Mouse (Mus musculus) stomach, postnatal 0 days (tissue): ENCODE results near the gene Egflam. TPM values are rescaled to one million over a fixed set of nuclear protein-coding genes. Genes with fewer than 3 reads are reported as not detected.
A peak's percentile ranks its signal among the peaks of the same experiment; 100 is the strongest.

Experiments
- ATAC-seq: fragments of 200-750 bp; cut with Nextera tagmentation; 2 replicates; pipeline ENCODE4 v1.8.0; 2017; ENCODE audit not compliant: low FRiP score, low TSS enrichment
- DNase-seq: peaks from one replicate; pipeline ENCODE4 v3.0.0-alpha.2; 2016; ENCODE audit warnings: low spot score
- H3K27ac ChIP-seq: fragments of 300-500 bp; sonication (generic); replicated peaks from 2 replicates; pipeline ENCODE4 v1.5.1; 2014; ENCODE audit warnings: mild to moderate bottlenecking, control low read depth
- H3K27me3 ChIP-seq: fragments of 300-500 bp; sonication (generic); 2 replicates; pipeline ENCODE4 v1.6.1; 2014; ENCODE audit warnings: low read length; ENCODE audit not compliant: control insufficient read depth, insufficient read depth
- H3K36me3 ChIP-seq: fragments of 300-500 bp; sonication (generic); 2 replicates; pipeline ENCODE4 v1.6.1; 2014; ENCODE audit warnings: low read length, mixed read lengths; ENCODE audit not compliant: control insufficient read depth, insufficient read depth
- H3K4me1 ChIP-seq: fragments of 300-500 bp; sonication (generic); replicated peaks from 2 replicates; pipeline ENCODE4 v1.6.1; 2014; ENCODE audit warnings: antibody characterized with exemption; ENCODE audit not compliant: control insufficient read depth, insufficient read depth
- H3K4me2 ChIP-seq: fragments of 300-500 bp; sonication (generic); replicated peaks from 2 replicates; pipeline ENCODE4 v1.6.1; 2014; ENCODE audit warnings: low read depth, mild to moderate bottlenecking, control low read depth, moderate library complexity
- H3K4me3 ChIP-seq: fragments of 300-500 bp; sonication (generic); 2 replicates; pipeline ENCODE4 v1.5.1; 2014; ENCODE audit warnings: low read depth, low read length, control low read depth
- H3K9ac ChIP-seq: fragments of 300-500 bp; sonication (generic); 2 replicates; pipeline ENCODE4 v1.6.1; 2014; ENCODE audit warnings: mild to moderate bottlenecking, low read length, control low read depth, mixed read lengths
- H3K9me3 ChIP-seq: fragments of 300-500 bp; sonication (generic); 2 replicates; pipeline ENCODE4 v1.6.1; 2016; ENCODE audit warnings: low read length; ENCODE audit not compliant: control insufficient read depth
- CTCF ChIP-seq: IDR thresholded peaks from 2 replicates; pipeline ENCODE4 v1.5.1; 2016; ENCODE audit warnings: antibody characterized with exemption, low read depth, mild to moderate bottlenecking, moderate library complexity
- EP300 ChIP-seq: optimal IDR thresholded peaks from 2 replicates; pipeline ENCODE3; 2016; ENCODE audit warnings: antibody characterized with exemption
- WGBS: fragments of 180-500 bp; shearing (Covaris S2); extraction: QIAGEN DNeasy Blood & Tissue Kit; methylation state at CpG from one replicate; pipeline ENCODE4 v1.1.7; 2014; 5-methylcytosine and 5-hydroxymethylcytosine counted together
- polyA plus RNA-seq: library from polyadenylated mRNA; unstranded; fragments of >200 nt; fragmentation: Nextera tagmentation; extraction: Ambion mirVana; gene quantifications from 2 replicates; pipeline ENCODE4 v1.2.1, GENCODE M21; 2015

Gene Egflam
- polyA plus RNA-seq, result 6.6 and 6.7 TPM in 2 replicates

DNA sequence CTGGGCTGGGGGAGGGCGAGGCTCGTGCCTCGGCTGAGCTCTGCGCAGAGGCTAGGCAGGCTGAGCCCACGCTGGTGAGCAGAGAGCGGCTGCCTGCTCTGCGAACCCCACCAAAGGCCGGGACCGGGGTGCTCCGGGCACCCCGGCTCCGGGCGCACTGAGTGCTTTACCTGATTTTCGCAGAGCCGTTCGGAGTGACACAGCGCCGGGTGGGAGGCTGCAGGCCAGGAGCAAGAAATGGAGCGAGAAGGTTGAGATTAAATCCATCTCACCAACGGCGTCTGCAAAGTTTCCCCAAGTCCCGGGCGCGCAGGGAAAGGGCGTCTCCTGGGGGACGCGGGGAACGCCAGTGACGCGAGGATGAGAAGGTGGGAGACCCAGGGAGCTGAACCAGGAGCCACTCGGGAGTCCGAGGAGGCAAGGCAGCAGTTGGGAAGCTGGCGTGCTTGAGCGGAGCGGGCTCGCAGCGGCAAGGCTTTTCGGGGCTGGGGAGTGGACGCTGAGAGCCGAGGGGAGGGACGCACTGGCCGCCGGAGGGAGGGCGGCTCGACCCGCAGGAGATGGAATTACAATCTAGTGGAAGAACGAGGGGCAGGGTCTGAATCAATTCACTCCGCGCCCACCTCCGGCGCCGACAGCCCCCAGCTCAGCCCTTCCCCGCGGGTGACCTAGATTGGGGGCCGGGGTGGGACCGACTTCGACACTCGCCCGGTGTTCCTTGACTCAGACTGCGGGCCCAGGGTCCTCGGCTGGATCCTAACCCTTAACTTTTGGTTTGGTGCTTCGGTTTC is at the start of gene Egflam:
Gene Egflam, minus strand, starts transcription at position 578 of the 791 bp plus-strand sequence.
- H3K4me2 ChIP-seq, result peak within 1 kb of the TSS; percentile 83
- H3K9ac ChIP-seq, result peak within 1 kb of the TSS; percentile 74
- H3K4me1 ChIP-seq, result no peaks in the 10 kb centered on the region
- no peaks in the 10 kb centered on the region for H3K27me3 ChIP-seq
- peak; percentile 37 for DNase-seq
- peak; percentile 70 for ATAC-seq
- no peaks in the 10 kb centered on the region for H3K36me3 ChIP-seq
- under 1% methylated on average over 58 of the region's 62 CpGs for WGBS
- H3K27ac ChIP-seq, result peak within 1 kb of the TSS; percentile 79
- no peaks in the 10 kb centered on the region for H3K9me3 ChIP-seq
- TF ChIP-seq EP300 (no peak), CTCF (no peak)
- peak within 1 kb of the TSS; percentile 66 for H3K4me3 ChIP-seq

DNA sequence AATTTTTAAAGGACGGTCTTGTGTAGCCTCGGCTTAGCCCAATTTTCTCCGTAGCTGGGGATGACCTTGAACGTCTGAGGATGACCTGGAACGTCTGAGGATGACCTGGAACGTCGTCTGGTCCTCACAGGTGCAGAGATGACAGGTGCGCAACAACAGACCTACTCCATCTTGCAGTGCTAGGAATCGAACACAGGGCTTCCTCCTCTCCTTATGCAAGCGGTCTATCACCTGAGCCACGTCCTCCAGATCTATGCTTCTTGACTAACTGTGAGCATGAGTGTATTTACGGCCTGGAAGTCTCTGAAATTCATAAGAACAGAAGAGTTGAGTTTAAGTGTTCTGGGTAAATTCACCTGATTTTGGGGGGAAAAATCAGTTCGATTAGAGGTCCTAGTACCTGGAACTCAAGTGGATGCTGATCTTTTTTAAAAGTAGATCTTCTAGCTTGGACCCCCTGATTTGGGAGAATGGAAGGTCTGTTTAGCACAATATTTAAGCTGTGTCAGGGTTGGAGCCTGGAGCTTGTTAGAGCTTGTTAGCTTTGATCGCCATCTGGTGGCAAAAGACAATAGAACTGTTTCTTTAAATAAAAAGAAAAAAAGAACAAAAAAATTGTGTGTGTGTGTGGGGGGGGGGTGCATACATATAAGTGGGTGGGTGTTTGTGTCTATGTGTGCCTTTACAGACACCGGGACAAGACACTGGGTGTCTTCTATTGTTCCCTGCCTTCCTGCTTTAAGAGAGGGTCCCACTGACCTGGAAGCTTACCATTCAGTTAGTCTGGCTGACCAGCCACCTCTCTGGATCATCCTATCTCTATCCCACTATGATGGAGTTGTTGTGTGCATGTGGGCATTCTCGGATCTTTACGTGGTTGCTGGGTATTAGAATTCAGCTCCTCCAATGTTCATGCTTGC is 45.5 kb upstream of the Egflam start:
- Histone ChIP-seq H3K4me3 (no peak overlapping the region), H3K4me2 (no peak overlapping the region), H3K4me1 (no peaks in the 10 kb centered on the region), H3K9me3 (no peaks in the 10 kb centered on the region), H3K27ac (no peak overlapping the region), H3K9ac (no peak overlapping the region), H3K36me3 (no peaks in the 10 kb centered on the region), H3K27me3 (no peaks in the 10 kb centered on the region)
- no peak for ATAC-seq
- no peak for DNase-seq
- TF ChIP-seq EP300 (no peak), CTCF (peak; percentile 84)
- 62% methylated on average over 17 of the region's 17 CpGs for WGBS

GRCm38 (mm10) chr15:7442148-7443100 is 44.2 kb upstream of the Egflam start:
- TF ChIP-seq CTCF (no peak), EP300 (no peak)
- H3K4me2 ChIP-seq, result 0 out of 2 replicates have a peak overlapping the region, but pooled peaks have one; percentile 3
- DNase-seq, result no peak

DNA sequence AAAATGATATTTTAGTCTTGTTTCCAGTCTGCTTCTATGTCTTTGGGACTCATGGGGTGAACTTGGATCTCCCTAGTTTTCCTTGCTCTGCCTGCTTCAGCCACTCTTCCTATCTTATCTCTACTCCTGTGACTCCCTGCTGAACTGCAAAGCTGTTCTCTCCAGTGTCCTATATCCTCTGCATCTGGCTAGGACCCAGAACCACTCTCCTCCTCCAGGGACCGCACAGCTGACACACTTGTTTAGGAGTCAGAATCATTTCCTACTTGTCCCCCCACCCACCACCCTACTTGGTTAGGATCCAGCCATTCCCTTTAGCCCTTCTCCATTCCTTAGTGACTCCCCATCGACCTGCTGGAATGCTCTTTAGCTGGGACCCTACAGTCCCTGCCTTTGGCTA is 26.1 kb upstream of the Egflam start:
- DNase-seq (no peak), ATAC-seq (no peak)
- Histone ChIP-seq H3K4me1 (no peaks in the 10 kb centered on the region), H3K36me3 (no peaks in the 10 kb centered on the region), H3K27me3 (no peaks in the 10 kb centered on the region), H3K9me3 (no peaks in the 10 kb centered on the region), H3K4me2 (no peak overlapping the region), H3K4me3 (no peak overlapping the region), H3K27ac (no peak overlapping the region), H3K9ac (no peak overlapping the region)
- WGBS, result 67% methylated on average over 2 of the region's 2 CpGs
- no peak for TF ChIP-seq EP300
- no peak for TF ChIP-seq CTCF

More at GRCm38 (mm10) chr15:7442148-7443100, 44.2 kb upstream of the Egflam start:
- Histone ChIP-seq H3K9ac (no peak overlapping the region), H3K4me1 (no peaks in the 10 kb centered on the region), H3K4me3 (no peak overlapping the region), H3K27me3 (no peaks in the 10 kb centered on the region), H3K27ac (no peak overlapping the region), H3K36me3 (no peaks in the 10 kb centered on the region), H3K9me3 (no peaks in the 10 kb centered on the region)
- WGBS, result 36% methylated on average over 16 of the region's 16 CpGs
- ATAC-seq, result peak; percentile 38; the same call in 1 of the 2 replicates

- no peak for ATAC-seq
- TF ChIP-seq CTCF, result no peak
- TF ChIP-seq EP300, result no peak
- H3K9me3 ChIP-seq, result no peaks in the 10 kb centered on the region
- H3K27ac ChIP-seq, result no peak overlapping the region
- no peak overlapping the region for H3K4me3 ChIP-seq
- H3K4me1 ChIP-seq, result no peaks in the 10 kb centered on the region
- DNase-seq, result no peak
- no peak overlapping the region for H3K9ac ChIP-seq
- no peak overlapping the region for H3K4me2 ChIP-seq
- H3K27me3 ChIP-seq, result no peaks in the 10 kb centered on the region
- no peaks in the 10 kb centered on the region for H3K36me3 ChIP-seq
- WGBS, result 81% methylated on average over 8 of the region's 8 CpGs
These were observed 6.3 kb upstream of the Egflam start for GRCm38 (mm10) chr15:7404521-7404920.
